Mouse (Mus musculus) cerebellum, postnatal 4 days (tissue): ENCODE data around the gene Lin7b.
"Not testable (repeated sequence)": the region's sequence is repeated elsewhere in the genome, so short reads cannot be mapped to it uniquely, and the experiment has no call there.

Experiments used
- DNase-seq, 2 experiments: peaks; one replicate each; pipeline ENCODE4 v3.0.0; 2022; ENCODE audit warnings: low spot score in 2 of 2, mixed read lengths in 1 of 2

The Lin7b gene

DNA sequence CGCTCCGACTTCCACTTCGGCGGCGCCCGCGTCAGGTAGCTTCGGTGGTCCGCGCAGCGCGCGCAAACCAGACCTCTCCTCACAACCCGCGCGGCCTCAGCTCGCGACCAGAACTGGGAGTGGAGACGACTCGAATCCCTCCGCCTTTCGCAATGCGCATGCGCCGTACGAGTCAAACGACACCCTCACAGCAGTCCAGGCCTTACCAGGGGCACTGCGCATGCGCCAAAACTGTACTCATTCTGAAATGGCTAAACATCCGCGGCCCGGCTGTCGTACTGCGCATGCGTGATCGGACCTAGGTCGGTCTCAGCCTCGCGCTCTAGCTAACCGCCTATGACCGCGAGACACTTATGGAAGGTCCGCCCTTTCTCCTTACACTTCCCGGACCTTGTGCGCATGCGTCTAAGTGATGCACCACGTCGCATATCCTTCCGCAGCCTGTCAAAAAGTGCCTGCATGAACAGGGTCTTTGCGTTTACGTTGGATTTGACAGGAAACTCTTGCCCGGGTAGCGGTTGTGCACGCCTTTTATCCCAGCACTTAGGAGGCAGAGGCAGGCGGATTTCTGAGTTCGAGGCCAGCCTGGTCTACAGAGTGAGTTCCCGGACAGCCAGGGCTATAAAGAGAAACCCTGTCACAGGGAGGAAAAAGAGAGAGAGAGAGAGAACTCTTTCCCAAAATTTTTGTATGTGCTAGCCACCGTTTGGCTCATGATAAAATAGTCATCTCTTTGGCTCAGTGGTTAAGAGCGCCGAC, 25.4 kb upstream of the Lin7b start, which contains the start of gene Snrnp70:
Gene Snrnp70 (minus strand): TSS at position 165 of the 759 bp plus-strand sequence.
- DNase-seq, result peak; percentile 100

DNA sequence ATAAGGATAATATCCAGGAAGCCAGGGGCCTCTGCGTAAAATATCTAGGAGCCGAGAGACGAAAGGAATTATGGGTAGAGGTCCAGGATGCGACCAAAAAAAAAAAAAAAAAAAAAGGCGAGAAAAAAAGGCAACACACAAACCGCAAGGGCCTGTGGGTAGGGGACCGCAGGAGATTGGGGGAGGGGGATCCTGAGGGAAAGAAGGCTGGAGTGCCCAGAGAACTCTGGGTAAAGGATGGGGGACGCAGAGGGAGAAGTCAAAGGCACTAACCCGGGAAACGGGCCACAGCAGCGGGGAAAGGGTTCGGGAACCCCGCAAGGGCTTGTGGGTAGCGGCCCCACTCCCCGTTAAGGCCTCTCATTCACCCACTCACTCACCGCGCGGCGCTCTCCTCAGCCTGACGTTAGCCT, 24.8 kb upstream of the Lin7b start:
- DNase-seq, result no peak

DNA sequence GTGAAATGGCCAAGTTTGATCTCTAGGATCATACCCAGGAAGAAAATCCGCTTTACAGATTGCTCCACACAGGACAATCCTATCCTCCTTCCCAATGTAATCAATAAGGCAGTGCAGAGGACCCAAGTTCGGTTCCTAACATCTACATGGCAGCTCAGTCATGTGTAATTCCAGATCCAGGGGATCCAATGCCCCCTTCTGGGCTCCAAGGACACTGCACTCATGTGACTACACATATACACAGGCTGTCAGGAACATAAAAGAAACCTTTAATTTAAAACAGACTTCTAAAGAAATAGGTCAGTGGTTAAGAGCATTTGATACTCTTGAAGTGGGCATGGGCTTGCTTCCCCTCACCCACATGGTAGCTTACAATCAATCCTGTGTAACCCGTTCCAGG, 15.7 kb upstream of the Lin7b start:
- no peak for DNase-seq

DNA sequence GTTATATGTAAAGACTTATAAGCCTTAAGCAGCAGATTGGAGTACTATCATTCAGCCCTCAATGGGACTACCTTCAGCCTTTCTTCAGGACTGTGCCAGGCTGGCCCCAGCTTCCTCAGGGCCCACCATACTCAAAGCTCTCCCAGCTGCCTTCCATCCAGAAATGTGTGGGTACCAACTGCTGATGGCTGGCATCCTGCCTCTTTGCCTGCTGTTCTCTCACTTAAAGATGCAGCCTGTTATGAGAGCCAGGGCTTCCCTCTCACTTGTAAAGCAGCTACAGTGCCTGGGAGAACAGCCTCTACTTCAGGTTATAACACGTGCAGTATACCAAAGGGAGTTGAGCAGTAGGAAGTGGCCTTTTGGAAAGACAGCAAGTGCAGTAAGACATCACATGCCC, 5.7 kb upstream of the Lin7b start:
- DNase-seq, result no peak

DNA sequence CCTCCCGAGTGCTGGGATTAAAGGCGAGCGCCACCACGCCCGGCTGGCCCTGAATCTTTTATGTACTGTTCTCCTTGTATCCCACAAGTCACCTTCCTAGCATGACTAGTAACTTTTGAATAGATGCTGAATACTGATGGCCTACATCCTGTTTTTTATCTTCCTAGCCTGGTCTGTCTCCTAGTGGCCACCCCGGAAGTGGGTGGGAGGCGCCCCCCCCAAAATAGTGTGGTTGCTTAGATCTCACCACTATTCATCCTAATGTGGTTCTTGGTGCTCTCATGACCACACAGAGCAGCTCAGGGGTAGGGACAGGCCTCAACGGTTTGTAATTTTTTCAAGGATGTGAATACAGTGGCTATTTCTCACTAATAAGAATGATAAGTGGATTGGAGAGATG, 4.2 kb upstream of the Lin7b start:
- no peak for DNase-seq

DNA sequence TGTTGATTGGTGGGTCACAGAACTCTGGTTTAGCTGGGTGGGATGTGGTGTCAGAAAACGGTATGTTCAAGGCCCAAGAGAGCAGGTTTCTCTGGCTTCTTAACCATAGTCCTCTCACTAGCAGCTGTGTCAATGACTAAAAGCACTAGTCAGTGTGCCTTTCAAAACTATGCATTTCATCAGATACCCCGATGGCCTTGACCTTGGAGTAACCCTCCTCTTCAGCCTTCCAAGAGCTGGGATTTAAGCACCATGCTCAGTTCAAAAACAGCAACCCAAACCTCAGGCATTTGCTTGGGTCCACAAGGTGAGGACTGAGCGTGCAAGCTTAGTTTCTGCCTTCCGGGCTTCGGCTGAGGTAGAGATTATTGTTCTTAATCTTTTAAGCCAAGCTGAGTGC, 2.0 kb upstream of the Lin7b start:
- no peak for DNase-seq

DNA sequence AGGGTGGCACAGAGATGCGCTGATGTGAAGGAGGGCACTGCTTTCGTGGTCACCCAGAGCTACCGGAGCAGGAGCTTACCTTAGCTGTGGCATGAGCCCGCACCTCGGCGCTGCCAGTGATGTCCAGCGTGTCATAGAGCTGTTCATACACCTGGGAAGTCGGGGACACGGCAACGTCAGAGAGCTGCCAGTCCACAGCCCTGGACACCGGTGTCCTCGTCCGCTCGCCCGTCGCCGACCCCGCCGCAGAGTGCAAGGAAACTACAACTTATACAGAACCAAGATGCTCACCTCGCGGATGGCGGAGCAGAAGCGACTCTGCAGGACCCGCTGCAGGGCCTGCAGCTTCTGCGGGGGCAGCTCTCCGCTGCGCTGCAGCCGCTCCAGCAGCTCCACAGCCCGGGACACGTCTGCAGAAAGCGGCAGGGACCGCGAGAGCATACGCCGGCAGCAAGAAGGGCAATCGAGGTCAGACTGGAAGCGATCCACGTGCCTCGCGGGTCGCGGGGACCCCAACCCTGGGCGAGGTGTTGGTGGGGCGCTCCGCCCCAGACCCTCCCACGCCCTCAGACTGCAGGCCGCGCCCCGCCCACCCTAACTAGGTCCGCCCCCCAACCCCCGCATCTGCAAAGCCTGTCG, 428 bp downstream of the Lin7b start:
- DNase-seq, result peak in 1 of 2 experiments; percentile 28

DNA sequence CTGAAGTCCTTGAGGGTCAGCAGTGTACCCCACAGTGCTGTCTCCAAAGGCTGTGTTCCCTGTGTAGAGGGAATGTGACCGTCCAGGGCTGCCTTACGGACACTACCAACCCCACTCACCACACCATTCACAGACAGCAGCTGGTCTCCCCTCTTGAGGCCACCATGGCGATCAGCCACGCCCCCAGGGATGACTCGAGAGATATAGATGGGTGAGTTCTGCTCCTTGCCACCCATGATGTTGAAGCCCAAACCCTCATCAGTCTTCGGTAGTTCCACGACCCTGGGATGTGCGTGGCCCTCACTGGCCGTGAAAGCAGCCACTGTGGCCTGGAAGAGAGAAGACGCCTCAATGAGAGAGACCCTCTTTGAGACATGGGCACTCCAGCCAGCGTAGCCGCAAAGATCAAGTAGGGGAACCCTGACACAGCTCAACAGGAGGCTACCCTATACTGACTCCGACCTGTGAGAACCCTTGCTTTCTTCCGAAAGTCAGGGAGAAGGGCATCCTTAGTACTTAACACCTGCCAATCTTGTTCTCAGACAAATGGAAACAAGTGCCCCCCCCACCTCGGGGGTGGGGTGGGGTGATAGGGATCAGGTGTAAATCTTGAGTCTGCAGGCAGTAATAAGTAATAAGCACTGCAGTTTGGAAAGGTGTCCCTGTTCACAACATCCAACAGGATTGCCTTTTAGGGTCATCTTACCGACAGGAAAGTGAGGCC, 1.2 kb downstream of the Lin7b start:
- no peak for DNase-seq

DNA sequence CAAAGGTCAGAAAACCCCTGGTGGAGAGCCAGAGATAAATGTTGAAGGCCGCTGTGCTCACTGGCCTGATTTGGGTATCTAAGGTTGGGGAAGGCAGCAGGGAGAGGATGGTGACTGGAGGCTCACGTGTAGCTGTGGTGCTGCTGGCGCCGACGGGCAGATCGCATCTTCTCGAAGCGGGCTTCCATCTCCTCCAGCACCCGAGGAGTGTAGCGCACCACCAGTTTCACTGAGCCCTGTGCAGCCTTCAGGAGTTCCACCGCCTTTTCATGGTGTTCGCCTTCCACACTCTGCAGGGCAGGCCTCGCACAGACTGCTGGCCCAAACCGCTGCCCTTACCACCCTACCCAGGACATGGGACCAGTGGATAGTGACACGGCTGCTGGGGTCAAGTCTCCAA, 2.2 kb downstream of the Lin7b start:
- DNase-seq, result no peak

DNA sequence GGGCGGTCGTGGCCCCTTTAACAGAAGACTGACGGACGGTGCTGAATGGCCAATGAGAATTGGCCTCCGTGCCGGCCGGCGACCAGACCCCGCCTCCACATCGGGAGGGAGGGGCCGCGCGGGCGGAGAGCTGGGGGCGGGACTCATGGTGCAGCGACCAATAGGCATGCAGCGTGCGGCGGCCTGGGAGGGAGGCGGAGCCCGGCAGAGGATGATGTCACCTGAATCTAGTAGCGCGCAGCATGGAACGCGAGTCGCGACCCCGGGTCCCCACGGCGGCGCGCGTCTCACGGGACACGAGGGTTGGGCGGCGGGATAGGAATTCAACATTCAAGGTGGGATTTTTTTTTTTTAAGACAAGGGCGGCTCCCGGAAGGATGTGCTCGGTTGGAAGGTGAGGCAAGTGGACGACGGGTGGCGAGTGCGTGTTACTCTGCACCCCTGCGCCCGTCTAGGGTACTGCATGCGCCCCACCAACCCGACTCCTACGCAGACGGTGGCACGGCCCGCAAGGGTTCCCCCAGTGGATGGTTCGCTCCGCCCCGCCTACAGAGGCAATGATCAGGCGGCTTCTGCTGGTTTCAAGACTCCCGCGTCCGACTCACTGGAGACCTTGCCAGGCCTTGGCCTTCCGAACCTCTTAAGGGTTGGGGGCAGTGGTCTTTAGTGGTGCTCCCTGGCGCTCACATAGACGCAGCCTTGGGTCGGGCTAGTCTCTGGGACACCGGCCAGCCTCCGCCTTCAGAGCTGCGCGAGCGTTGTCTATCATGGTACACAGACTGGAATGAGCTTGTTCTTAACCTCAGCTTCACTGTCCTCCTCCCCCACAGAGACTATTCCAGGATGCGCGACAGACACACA, 3.1 kb downstream of the Lin7b start:
- peak; percentile 98 for DNase-seq

DNA sequence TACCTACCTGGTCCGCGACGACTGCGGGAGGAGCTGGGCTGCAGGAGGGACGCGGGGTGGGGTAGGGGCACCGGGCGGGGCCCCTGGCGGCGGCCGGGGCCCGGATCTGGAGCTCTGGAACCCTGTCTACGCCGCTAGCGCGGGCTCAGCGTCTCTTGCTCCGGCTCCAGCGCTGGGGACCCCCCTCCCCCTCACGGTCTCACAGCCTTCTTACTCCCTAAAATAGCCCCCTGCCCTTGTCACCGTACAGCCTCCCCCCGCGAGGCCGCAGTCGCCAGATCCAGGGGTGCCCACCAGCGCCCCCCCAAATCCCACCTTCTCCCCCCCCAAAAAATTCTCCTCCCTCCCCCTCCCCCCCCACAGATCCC, 3.7 kb downstream of the Lin7b start, which contains the start of gene Ppfia3:
Gene Ppfia3 (minus strand): TSS at position 368 of the 368 bp plus-strand sequence.
- peak in 1 of 2 experiments; percentile 68 for DNase-seq

DNA sequence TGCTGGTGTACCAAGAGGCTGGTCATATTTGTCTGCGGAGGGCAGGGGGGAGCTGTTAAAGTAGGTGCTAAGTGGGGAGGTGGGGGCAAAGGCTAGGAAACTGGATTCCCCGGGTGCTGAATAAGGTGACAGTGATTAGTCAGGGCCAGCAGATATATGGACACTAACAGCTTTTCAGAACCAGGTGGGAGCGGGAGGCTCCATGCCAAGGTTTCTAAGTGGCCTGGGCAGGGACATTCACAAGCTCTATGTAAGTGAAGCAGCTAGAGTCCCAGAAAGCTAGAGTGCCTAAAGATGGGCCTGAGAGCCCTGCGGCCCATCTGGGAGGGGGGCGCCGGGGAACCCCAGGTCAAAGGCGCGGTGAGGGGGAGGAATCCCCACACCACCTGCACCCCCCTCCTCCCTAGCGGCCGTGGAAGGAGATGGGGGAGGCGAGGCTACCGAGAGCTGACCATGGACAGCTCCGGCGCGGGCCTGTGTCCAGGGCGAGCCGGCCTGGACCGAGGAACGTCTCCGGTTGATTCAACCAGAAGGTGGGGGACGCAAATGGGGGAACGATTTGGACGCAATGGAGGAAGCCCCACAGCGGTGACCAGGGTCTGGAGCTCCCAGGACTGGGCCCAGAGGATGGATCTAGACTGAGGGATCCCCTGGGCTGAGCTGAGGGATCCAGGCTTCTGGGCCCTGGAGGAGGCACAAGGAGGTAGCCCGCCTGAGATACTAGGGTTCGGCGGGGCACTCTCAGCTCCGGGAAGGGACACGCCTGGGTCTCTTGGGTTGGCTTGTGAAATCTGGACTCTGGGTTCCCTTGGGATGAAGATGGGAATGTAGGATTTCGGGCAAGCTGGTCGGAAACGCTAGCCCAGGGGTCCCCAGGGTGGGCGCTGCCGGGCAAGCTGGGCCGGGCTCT, 4.4 kb downstream of the Lin7b start:
- DNase-seq, result peak in 1 of 2 experiments; percentile 51

DNA sequence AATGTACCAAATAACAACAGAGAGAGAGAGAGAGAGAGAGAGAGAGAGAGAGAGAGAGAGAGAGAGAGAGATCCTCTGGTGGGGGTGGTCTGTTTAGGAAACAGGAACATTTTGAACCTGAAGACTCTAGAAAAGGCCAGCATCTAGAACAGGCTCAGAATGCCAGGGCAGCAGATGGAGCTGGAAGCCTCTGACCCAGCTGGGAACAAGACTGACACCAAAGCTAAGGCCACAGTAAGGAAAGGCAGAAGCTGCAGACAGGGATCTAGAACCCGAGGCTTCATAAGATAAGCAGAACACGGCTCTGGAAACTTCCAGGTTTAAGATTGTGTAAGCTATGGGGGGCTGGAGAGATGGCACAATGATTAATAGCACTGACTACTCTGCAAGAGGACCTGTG, 6.4 kb downstream of the Lin7b start:
- DNase-seq, result no peak

DNA sequence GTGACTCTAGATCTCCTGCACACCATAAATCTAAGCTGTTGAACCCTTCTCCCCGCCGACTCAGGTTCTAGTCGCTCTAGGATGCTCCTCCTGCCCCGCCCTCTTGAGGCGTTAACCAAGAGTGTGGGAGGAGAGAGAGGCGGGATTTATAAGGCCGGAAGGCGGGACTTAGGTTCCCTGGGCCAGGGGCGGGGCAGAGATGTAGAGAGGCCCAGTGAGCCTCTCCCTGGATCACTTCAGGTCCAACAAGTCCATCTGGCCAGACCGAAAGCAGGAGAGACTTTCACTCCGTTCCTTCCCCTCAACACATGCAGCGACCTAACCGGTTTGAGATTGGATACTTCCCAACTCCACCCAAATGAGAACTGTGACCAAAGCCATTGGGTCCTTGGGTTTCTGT, 7.6 kb downstream of the Lin7b start:
- no peak for DNase-seq

DNA sequence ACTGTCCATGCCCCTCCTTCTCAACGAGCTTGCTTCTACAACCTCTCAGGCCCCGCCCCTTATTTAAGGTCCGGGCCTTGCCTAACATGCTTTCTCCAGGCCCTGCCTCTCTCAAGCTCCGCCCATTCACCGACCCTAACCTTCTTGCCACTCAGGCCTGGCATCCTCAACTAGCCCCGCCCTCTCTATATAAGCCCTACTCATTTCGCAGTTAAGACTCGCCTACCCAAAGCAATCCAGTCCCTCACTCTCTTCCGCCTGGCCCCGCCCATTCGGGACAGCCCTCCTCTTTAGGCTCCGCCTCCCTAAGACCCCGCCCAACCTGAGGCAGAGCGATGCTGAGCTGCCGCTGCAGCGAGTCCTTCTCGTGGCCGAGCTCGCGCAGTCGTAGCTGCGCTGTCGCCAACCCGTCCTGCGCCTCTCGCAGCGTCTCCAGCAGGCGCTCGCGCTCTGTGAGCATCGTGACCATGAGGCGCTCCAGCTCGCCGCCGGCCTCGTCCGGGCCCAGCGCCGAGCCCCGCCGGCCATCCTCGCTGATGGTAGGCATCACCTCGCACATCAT, 9.1 kb downstream of the Lin7b start:
- DNase-seq, result peak; percentile 58 to 84

DNA sequence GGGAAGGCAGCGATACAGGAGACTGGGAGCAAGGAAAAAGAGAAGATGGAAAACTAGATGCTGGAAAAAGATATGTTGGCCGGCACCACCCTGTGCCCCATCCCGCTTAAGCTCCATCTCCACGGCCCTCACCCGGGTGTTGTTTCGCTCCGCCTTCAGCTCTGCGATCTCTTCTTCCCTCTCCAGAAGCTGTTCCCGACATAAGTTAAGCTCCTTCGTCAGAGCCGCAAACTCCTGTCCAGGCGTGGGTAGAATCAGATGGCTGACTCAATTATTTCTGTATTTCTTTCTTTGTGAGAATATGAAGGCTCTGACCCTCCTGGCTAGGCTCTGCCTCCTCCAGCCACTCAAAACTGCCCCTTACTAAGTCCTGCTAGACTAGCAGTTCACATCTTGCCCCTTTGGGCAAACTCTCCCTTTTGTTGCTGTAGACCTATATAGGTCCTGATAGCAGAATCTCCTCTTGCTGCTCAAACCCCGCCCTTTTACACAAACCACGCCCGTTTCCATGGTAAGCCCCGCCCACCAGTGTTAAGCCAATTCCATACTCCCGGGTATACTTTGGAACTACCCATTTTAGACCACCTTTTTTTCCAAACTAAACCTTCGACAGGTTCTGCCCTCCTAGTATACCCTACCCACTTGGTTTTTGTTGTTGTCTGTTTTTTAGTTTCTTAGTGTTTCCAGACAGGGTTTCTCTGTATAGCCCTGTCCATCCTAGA, 9.8 kb downstream of the Lin7b start:
- DNase-seq, result no peak

DNA sequence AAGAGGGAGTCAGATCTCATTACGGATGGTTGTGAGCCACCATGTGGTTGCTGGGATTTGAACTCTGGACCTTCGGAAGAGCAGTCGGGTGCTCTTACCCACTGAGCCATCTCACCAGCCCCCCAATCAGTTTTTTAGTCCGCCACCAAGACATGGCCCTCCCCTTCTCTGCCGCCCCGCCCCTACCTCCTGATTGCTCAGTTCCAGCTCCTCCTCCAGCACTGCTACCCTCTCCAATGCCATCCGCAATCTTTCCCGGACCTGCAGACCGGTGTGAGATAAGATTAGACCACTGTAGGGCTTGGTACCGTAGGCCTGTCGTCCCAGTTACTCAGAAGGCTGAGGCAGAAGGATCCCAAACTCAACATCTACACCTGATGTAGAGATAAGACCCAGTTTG, 11.3 kb downstream of the Lin7b start:
- not testable (repeated sequence) for DNase-seq

DNA sequence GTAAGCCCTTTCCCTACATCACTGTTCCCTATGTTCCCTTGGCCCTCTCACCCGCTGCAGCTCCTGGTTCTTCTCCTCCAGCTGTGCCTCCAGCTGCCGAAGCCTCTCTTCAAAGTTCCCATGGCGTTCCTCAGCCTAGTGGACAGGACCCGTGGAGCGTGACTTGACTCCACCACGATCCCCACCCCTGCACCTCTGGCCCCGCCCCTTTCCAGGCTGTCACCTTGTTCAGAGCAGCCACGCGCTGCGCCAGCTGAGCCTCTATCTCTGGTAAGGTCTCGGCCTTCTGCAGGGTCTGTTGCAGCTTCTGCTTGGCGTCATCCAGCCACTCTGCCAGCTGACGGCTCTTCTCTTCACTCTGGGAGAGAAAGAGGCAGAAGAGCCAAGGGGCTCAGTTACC, 14.3 kb downstream of the Lin7b start:
- no peak for DNase-seq

DNA sequence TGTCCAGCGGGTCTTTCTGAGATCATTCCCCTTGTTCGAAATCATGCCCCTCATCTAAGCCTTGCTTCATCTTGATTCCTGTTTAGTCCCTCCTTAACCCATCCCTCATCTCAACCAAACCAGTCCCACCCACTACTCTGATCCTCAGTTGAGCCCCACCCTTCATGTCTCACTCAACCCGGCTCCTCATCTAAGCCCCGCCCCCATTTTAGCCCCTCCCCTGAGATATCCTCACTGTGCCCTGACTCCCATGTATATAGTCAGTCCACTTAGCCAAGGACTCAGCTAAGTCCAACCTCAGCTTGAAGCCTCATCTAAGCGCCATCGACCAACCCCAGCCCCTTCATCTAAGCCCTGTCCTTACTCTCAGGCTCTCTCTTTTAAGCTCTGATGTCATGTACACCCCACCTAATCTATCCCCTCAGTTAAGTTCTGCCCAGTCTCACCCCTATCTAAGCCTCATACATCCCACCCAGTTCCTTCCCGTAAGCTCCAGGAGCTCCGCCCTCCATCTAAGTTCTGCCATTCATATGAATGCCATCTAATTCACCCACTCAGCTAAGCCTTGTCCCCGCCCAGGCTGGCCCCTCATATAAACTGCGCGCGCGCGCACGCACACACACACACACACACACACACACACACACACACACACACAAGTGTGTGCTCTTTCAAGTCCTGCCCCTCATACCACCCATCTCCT, 14.9 kb downstream of the Lin7b start:
- DNase-seq, result no peak
